Mouse (Mus musculus): Measurements from ENCODE around the gene Abhd2. TPM values are rescaled to one million over a fixed set of nuclear protein-coding genes. Genes with fewer than 3 reads are reported as not detected.

Abhd2 gene
- polyA plus RNA-seq, 1 experiment from 2014 or later, result 25.1 TPM

DNA sequence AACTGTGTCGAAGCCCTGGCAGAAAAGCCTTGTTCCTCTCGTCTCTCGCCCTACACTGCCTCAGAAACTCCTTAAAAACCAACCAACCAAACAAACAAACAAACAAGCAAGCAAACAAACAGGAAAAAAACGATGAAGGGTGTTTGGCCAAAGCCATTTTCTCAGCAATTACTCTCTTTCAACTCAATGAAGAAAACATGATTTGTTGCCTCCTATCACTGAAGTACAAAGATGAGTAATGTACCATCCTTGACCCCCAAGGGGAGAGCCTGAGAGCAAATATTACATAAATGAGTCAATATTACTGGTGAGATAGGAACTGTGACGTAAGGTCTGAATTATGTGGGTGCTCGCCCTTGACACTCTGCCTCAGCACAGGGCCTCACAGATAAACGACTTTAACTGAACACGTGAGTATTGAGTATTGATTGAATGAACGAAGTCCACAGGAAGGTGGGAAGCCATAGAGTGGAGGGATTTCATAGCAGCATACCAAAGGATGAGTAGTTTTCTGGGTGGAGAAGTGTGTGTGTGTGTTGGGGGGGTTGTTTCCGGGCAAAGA lies 13.9 kb upstream of the Abhd2 start:
- Histone ChIP-seq H3K4me3 (replicated peaks; ENCODE audit: low read length) (no peak overlapping the region), H3K4me2 (replicated peaks) (no peak overlapping the region), H3K4me1 (replicated peaks; ENCODE audit: control insufficient read depth, insufficient read depth, low read length) (no peaks in the 10 kb centered on the region), H3K9me3 (ENCODE audit: control insufficient read depth, low read length) (no peaks in the 10 kb centered on the region), H3K27me3 (ENCODE audit: control insufficient read depth, insufficient read depth, low read length) (no peaks in the 10 kb centered on the region), H3K27ac (no peak overlapping the region), H3K36me3 (replicated peaks; ENCODE audit: control insufficient read depth, insufficient read depth) (no peaks in the 10 kb centered on the region), H3K9ac (no peak overlapping the region)
- ATAC-seq (ENCODE audit: low FRiP score) (no peak), DNase-seq (ENCODE audit: low spot score) (no peak)
- 91% methylated on average over 10 of the region's 10 CpGs for WGBS

DNA sequence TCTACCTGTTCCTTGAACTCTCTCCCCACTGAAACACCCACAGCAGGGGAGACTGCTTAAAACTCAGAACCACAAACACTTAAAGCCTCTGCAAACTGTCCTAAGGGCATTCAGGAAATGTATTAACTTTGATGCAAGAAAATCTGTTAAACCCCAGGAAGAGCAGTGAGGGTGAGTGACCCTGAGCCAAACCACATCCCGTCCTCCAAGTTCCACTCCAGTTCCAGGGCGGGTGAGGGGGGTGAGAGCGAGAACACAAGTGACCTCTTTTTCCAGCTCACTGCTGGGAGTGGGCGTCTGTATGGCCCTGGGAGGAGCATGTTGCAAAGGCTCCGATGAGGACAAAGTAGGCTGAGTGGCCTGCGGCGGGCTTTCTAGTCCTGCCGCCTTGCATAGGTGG lies 10.5 kb upstream of the Abhd2 start:
- no peaks in the 10 kb centered on the region for H3K27me3 ChIP-seq (ENCODE audit: control insufficient read depth, insufficient read depth, low read length)
- ATAC-seq (ENCODE audit: low FRiP score) (no peak), DNase-seq (ENCODE audit: low spot score) (no peak)
- no peak overlapping the region for H3K27ac ChIP-seq
- H3K4me2 ChIP-seq (replicated peaks), result no peak overlapping the region
- 76% methylated on average over 8 of the region's 8 CpGs for WGBS
- H3K9me3 ChIP-seq (ENCODE audit: control insufficient read depth, low read length), result no peaks in the 10 kb centered on the region
- no peak overlapping the region for H3K4me3 ChIP-seq (replicated peaks; ENCODE audit: low read length)
- no peaks in the 10 kb centered on the region for H3K4me1 ChIP-seq (replicated peaks; ENCODE audit: control insufficient read depth, insufficient read depth, low read length)
- no peak overlapping the region for H3K9ac ChIP-seq
- no peaks in the 10 kb centered on the region for H3K36me3 ChIP-seq (replicated peaks; ENCODE audit: control insufficient read depth, insufficient read depth)

DNA sequence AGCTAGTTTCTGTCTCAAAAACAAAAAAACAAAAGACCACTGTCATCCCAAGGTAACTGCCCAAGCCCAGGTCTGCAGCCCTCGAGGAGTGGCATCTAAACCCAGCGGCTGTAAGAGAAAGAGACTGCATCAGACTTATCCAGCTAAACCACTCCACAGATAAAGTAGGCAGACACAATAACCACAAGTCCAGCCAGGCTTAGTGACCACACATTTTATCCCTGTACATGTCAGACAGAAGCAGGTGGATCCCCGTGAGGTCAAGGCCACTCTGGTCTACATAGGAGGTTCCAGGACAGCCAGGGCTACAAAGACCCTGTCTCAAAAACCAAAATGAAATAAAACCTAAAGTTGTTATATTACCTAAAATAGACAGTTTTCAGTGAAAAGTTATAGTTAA lies 9.2 kb upstream of the Abhd2 start:
- WGBS, result 94% methylated on average over 3 of the region's 3 CpGs
- Histone ChIP-seq H3K27me3 (ENCODE audit: control insufficient read depth, insufficient read depth, low read length) (no peaks in the 10 kb centered on the region), H3K9ac (no peak overlapping the region), H3K9me3 (ENCODE audit: control insufficient read depth, low read length) (no peaks in the 10 kb centered on the region), H3K4me2 (replicated peaks) (no peak overlapping the region), H3K27ac (no peak overlapping the region), H3K36me3 (replicated peaks; ENCODE audit: control insufficient read depth, insufficient read depth) (no peaks in the 10 kb centered on the region), H3K4me1 (replicated peaks; ENCODE audit: control insufficient read depth, insufficient read depth, low read length) (no peaks in the 10 kb centered on the region), H3K4me3 (replicated peaks; ENCODE audit: low read length) (no peak overlapping the region)
- ATAC-seq (ENCODE audit: low FRiP score) (no peak), DNase-seq (ENCODE audit: low spot score) (no peak)

DNA sequence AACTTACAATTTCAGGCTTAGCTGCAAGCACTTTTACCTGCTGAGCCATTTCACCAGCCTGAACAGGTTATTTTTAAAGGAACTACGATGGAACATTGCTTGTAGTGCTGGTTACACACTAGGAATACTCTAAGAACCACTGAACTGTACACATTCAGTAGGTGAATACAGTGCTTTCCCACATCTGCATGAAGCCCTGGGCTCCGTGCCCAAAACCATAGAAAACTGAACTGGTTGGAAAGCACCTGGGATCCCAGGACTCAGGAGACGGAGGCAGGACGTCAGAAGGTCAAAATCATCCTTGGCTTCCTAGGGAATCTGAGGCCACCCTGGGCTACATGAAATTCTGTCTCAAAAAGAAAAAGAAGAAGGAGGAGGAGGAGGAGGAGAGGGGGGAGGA lies 6.8 kb upstream of the Abhd2 start:
- Histone ChIP-seq H3K36me3 (replicated peaks; ENCODE audit: control insufficient read depth, insufficient read depth) (no peaks in the 10 kb centered on the region), H3K4me3 (replicated peaks; ENCODE audit: low read length) (no peak overlapping the region), H3K27me3 (ENCODE audit: control insufficient read depth, insufficient read depth, low read length) (no peaks in the 10 kb centered on the region), H3K4me2 (replicated peaks) (no peak overlapping the region), H3K4me1 (replicated peaks; ENCODE audit: control insufficient read depth, insufficient read depth, low read length) (no peaks in the 10 kb centered on the region), H3K9ac (no peak overlapping the region), H3K27ac (no peak overlapping the region), H3K9me3 (ENCODE audit: control insufficient read depth, low read length) (no peaks in the 10 kb centered on the region)
- WGBS, result 57% methylated on average over 4 of the region's 4 CpGs
- DNase-seq (ENCODE audit: low spot score) (no peak), ATAC-seq (ENCODE audit: low FRiP score) (no peak)

DNA sequence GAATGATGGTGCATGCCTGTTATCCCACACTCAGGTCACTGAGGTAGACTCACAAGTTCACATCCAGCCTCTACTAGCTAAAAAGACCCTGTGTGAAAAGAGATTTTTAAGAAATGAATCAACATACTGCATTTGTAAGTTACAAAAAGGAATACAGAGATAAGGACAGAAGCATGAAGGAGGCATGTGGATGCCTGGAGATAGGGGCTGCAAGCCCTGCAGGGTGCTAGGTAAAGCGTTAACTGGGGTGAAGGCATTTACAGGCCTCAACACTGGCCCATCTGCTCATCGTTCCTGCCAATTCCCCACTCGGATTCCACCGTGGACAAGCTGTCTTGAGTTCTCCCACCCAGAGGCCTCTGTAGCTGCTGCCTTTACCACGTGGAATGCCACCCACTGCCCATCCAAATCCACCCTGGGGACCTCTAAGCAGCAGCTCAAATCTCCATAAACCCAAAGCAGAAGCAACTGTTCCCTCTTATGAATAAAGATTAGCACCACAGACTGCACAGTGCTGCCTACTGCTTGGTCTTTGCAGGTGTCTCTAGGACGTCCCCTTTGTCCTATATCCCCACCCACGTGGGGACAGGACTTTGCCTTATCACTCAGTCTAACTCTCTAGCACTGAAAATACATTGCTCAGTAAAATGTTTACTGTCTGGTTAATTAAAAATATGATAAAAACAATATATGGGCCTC lies 5.2 kb upstream of the Abhd2 start:
- no peaks in the 10 kb centered on the region for H3K9me3 ChIP-seq (ENCODE audit: control insufficient read depth, low read length)
- H3K4me2 ChIP-seq (replicated peaks), result no peak overlapping the region
- H3K27ac ChIP-seq, result no peak overlapping the region
- ATAC-seq (ENCODE audit: low FRiP score) (no peak), DNase-seq (ENCODE audit: low spot score) (no peak)
- no peak overlapping the region for H3K9ac ChIP-seq
- no peaks in the 10 kb centered on the region for H3K36me3 ChIP-seq (replicated peaks; ENCODE audit: control insufficient read depth, insufficient read depth)
- no peak overlapping the region for H3K4me3 ChIP-seq (replicated peaks; ENCODE audit: low read length)
- H3K4me1 ChIP-seq (replicated peaks; ENCODE audit: control insufficient read depth, insufficient read depth, low read length), result peaks cover 5% of the 10 kb centered on the region
- 36% methylated on average over 7 of the region's 7 CpGs for whole genome bisulfite sequencing
- H3K27me3 ChIP-seq (ENCODE audit: control insufficient read depth, insufficient read depth, low read length), result no peaks in the 10 kb centered on the region

DNA sequence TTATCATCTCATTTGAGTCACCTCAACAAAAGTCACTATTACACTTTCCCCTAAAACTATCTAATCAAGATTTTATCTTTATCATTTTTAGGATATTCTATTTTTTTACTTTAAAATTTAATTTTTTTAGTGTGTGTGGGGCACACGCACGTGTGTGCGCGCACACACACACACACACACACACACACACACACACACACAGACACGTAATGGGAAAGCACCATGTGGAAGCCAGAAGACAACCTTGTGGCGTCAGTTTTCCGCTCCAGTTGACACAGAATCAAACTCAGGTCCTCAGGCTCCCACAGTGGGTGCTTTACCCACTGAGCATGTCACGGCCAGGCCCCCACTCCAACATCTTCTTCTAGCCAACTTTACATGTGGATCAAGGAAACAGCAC lies 4.1 kb upstream of the Abhd2 start:
- WGBS, result 90% methylated on average over 8 of the region's 8 CpGs
- Histone ChIP-seq H3K27ac (no peak overlapping the region), H3K9ac (no peak overlapping the region), H3K4me1 (replicated peaks; ENCODE audit: control insufficient read depth, insufficient read depth, low read length) (peaks cover 7% of the 10 kb centered on the region), H3K4me3 (replicated peaks; ENCODE audit: low read length) (no peak overlapping the region), H3K9me3 (ENCODE audit: control insufficient read depth, low read length) (no peaks in the 10 kb centered on the region), H3K27me3 (ENCODE audit: control insufficient read depth, insufficient read depth, low read length) (no peaks in the 10 kb centered on the region), H3K4me2 (replicated peaks) (no peak overlapping the region), H3K36me3 (replicated peaks; ENCODE audit: control insufficient read depth, insufficient read depth) (no peaks in the 10 kb centered on the region)
- ATAC-seq (ENCODE audit: low FRiP score) (no peak), DNase-seq (ENCODE audit: low spot score) (no peak)

DNA sequence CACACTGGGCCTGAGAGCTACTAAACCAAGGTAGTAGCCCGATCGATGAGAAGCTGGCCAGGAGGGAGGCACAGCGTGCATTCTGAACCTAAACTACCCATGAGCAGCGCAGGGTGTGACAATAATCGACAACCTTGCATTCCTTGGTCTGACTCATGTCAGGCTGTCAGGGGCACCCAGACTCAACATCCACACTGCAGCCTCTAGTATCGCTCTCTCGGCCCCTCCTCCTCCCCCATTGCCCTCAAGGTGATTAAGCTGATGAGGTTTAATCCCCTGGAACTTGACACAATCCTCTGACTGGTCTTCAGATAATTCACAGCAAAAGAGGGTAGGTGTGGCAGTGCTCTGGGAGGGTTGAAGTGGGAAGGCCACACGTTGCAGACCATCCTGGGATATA lies 3.6 kb upstream of the Abhd2 start:
- Histone ChIP-seq H3K4me3 (replicated peaks; ENCODE audit: low read length) (no peak overlapping the region), H3K9ac (no peak overlapping the region), H3K27me3 (ENCODE audit: control insufficient read depth, insufficient read depth, low read length) (no peaks in the 10 kb centered on the region), H3K27ac (no peak overlapping the region), H3K4me2 (replicated peaks) (no peak overlapping the region), H3K36me3 (replicated peaks; ENCODE audit: control insufficient read depth, insufficient read depth) (no peaks in the 10 kb centered on the region), H3K4me1 (replicated peaks; ENCODE audit: control insufficient read depth, insufficient read depth, low read length) (peaks cover 12% of the 10 kb centered on the region), H3K9me3 (ENCODE audit: control insufficient read depth, low read length) (no peaks in the 10 kb centered on the region)
- DNase-seq (ENCODE audit: low spot score), result no peak
- 64% methylated on average over 8 of the region's 8 CpGs for WGBS
- no peak for ATAC-seq (ENCODE audit: low FRiP score)

DNA sequence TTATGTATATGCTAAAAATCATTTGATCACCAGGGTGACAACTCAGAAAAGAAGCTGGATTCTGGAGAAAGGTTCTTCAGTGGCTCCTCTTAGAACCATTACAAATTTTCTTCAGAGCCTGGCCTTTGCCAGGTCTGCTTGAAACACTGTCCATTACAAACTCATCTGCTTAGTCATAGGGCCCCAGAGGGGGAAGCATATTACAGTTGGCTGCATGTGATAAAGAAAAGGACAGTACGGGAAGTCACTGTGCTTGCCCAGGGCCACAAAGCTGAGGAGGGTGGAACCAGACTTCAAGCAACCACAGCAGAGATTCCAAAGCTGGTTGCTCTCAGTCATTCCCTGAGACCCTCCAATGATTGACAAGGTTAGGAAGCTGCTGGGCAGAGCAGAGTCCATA lies 3.1 kb upstream of the Abhd2 start:
- Histone ChIP-seq H3K4me2 (replicated peaks) (no peak overlapping the region), H3K9me3 (ENCODE audit: control insufficient read depth, low read length) (no peaks in the 10 kb centered on the region), H3K27me3 (ENCODE audit: control insufficient read depth, insufficient read depth, low read length) (no peaks in the 10 kb centered on the region), H3K36me3 (replicated peaks; ENCODE audit: control insufficient read depth, insufficient read depth) (no peaks in the 10 kb centered on the region), H3K27ac (no peak overlapping the region), H3K4me1 (replicated peaks; ENCODE audit: control insufficient read depth, insufficient read depth, low read length) (peaks cover 17% of the 10 kb centered on the region), H3K9ac (no peak overlapping the region), H3K4me3 (replicated peaks; ENCODE audit: low read length) (no peak overlapping the region)
- 85% methylated on average over 1 of the region's 1 CpGs for WGBS
- ATAC-seq (ENCODE audit: low FRiP score), result no peak
- no peak for DNase-seq (ENCODE audit: low spot score)

DNA sequence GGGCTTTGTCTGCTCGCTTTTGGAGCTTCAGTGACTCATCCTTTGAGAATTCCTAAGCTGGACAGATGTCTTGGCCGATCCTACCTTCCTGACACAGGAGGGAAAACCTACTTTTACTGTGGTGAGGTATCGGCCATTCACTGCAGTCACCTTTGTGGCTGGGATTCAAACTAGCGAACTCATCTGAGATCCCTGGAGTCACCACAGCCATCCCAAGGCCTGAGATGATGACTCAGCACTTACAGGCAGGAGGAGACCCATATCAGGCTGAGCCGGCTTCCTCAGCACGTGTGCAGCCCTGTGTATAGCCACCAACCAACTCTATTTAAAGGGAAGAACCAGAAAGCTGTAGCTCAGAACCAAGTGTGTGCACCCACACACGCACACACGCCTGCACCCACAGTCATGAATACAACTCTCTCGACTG lies 2.0 kb upstream of the Abhd2 start:
- Histone ChIP-seq H3K27ac (no peak overlapping the region), H3K4me2 (replicated peaks) (no peak overlapping the region), H3K36me3 (replicated peaks; ENCODE audit: control insufficient read depth, insufficient read depth) (no peaks in the 10 kb centered on the region), H3K9ac (no peak overlapping the region), H3K4me1 (replicated peaks; ENCODE audit: control insufficient read depth, insufficient read depth, low read length) (peaks cover 28% of the 10 kb centered on the region), H3K27me3 (ENCODE audit: control insufficient read depth, insufficient read depth, low read length) (no peaks in the 10 kb centered on the region), H3K9me3 (ENCODE audit: control insufficient read depth, low read length) (no peaks in the 10 kb centered on the region), H3K4me3 (replicated peaks; ENCODE audit: low read length) (no peak overlapping the region)
- ATAC-seq (ENCODE audit: low FRiP score) (no peak), DNase-seq (ENCODE audit: low spot score) (no peak)
- WGBS, result 81% methylated on average over 9 of the region's 9 CpGs
